Comparison of ENCODE assay signal across 28 mouse cellular contexts in genomic region chr3:135904881-135905280, GRCm38 (mm10).
DNase-seq lines count a peak whose midpoint lies in the region; ATAC-seq lines count a peak whose summit lies in the region.
"Had no signal": no experiment of that assay in that cellular context is flagged by ENCODE, and none has a peak within 500 bp of the region (broad histone marks: within the 10 kb centered on the region; RNA-seq: fewer than 3 reads in every experiment).

No protein-coding gene starts in this region.

- H3K4me1 ChIP-seq in kidney, embryonic 15.5 days: no peaks in the 10 kb centered on the region
- no peaks in the 10 kb centered on the region for H3K4me1 ChIP-seq in embryonic facial prominence, embryonic 11.5 days (ENCODE audit: control insufficient read depth, insufficient read depth, low read length)
- H3K4me1 ChIP-seq in limb, embryonic 10.5 days: peaks cover 4% of the 10 kb centered on the region
- H3K4me1 ChIP-seq: liver, embryonic 15.5 days; lung, embryonic 15.5 days had no signal

- WGBS in kidney, embryonic 15.5 days: 45% methylated on average over 6 of the region's 6 CpGs
- 50% methylated on average over 6 of the region's 6 CpGs for WGBS in embryonic facial prominence, embryonic 11.5 days
- 69% methylated on average over 6 of the region's 6 CpGs for WGBS in limb, embryonic 10.5 days

- H3K4me3 ChIP-seq in kidney, embryonic 15.5 days (replicated peaks): no peak overlapping the region
- no peak overlapping the region for H3K4me3 ChIP-seq in embryonic facial prominence, embryonic 11.5 days (ENCODE audit: low read depth, low read length)
- no peak overlapping the region for H3K4me3 ChIP-seq in limb, embryonic 10.5 days
- H3K4me3 ChIP-seq: erythroblast, embryonic 14.5 days; heart, embryonic 13.5 days; liver, embryonic 15.5 days; lung, embryonic 15.5 days had no signal

- 0 out of 2 replicates have a peak, but pooled peaks have one; percentile 22 for ATAC-seq in kidney, embryonic 15.5 days (replicated peaks; ENCODE audit: low FRiP score)
- 0 out of 2 replicates have a peak, but pooled peaks have one; percentile 44 for ATAC-seq in embryonic facial prominence, embryonic 11.5 days (replicated peaks; ENCODE audit: insufficient number of reproducible peaks, low FRiP score, low TSS enrichment, low read depth)
- ATAC-seq: forebrain, embryonic 16.5 days; midbrain, embryonic 16.5 days; Patski had no signal

- no peak for DNase-seq in kidney, postnatal 14 days
- DNase-seq in embryonic facial prominence, embryonic 11.5 days (ENCODE audit: low spot score): peak; percentile 67
- DNase-seq in limb, embryonic 10.5 days (ENCODE audit: low spot score): no peak
- DNase-seq in yolk sac, embryonic 10.5 days (ENCODE audit: low spot score): peak; percentile 7
- DNase-seq in adrenal gland, postnatal 4 days (ENCODE audit: low spot score in 2 of 2): no peak
- no peak for DNase-seq in left cerebral cortex, adult 18-20 months (ENCODE audit: low spot score in 2 of 2)
- DNase-seq: adrenal gland, postnatal 10 days; cerebellum, adult 18-20 months; cerebellum, postnatal 10 days; heart, postnatal 10 days; kidney, adult 9 months; layer of hippocampus, postnatal 36 days; lung, postnatal 36 days; right cerebral cortex, adult 18-20 months; right cerebral cortex, postnatal 4 days; thymus, adult 18-20 months; thymus, postnatal 25 days had no signal

- no peaks in the 10 kb centered on the region for H3K27me3 ChIP-seq in kidney, embryonic 15.5 days
- H3K27me3 ChIP-seq in embryonic facial prominence, embryonic 11.5 days (ENCODE audit: control insufficient read depth, insufficient read depth, low read length): no peaks in the 10 kb centered on the region
- H3K27me3 ChIP-seq in limb, embryonic 10.5 days (ENCODE audit: low read depth, poor library complexity, severe bottlenecking): no peaks in the 10 kb centered on the region
- H3K27me3 ChIP-seq: heart, embryonic 13.5 days; liver, embryonic 15.5 days; lung, embryonic 15.5 days had no signal

- H3K9ac ChIP-seq in kidney, embryonic 15.5 days: no peak overlapping the region
- no peak overlapping the region for H3K9ac ChIP-seq in embryonic facial prominence, embryonic 11.5 days (replicated peaks; ENCODE audit: low read length)
- H3K9ac ChIP-seq: heart, embryonic 13.5 days; hindbrain, embryonic 14.5 days; liver, embryonic 15.5 days; lung, embryonic 15.5 days had no signal

- H3K36me3 ChIP-seq in kidney, embryonic 15.5 days: no peaks in the 10 kb centered on the region
- H3K36me3 ChIP-seq in embryonic facial prominence, embryonic 11.5 days (replicated peaks; ENCODE audit: control insufficient read depth, insufficient read depth, low read depth, low read length): no peaks in the 10 kb centered on the region
- no peaks in the 10 kb centered on the region for H3K36me3 ChIP-seq in limb, embryonic 10.5 days
- H3K36me3 ChIP-seq: heart, embryonic 13.5 days; liver, embryonic 15.5 days; lung, embryonic 15.5 days had no signal

- H3K27ac ChIP-seq in kidney, embryonic 15.5 days: no peak overlapping the region
- no peak overlapping the region for H3K27ac ChIP-seq in embryonic facial prominence, embryonic 11.5 days (replicated peaks; ENCODE audit: low read depth, low read length)
- H3K27ac ChIP-seq in limb, embryonic 10.5 days: peak overlapping the region; percentile 56; the same call in 1 of the 2 replicates
- H3K27ac ChIP-seq: heart, embryonic 13.5 days; hindbrain, embryonic 14.5 days; liver, embryonic 15.5 days; lung, embryonic 15.5 days; stomach, postnatal 0 days had no signal

- H3K4me2 ChIP-seq in kidney, embryonic 15.5 days: no peak overlapping the region
- no peak overlapping the region for H3K4me2 ChIP-seq in embryonic facial prominence, embryonic 11.5 days (ENCODE audit: low read depth, low read length)
- H3K4me2 ChIP-seq: heart, embryonic 13.5 days; hindbrain, embryonic 14.5 days; liver, embryonic 15.5 days; lung, embryonic 15.5 days; midbrain, embryonic 11.5 days had no signal

- H3K9me3 ChIP-seq in kidney, embryonic 15.5 days (replicated peaks): no peaks in the 10 kb centered on the region
- no peaks in the 10 kb centered on the region for H3K9me3 ChIP-seq in embryonic facial prominence, embryonic 11.5 days (replicated peaks; ENCODE audit: control insufficient read depth, low read length)
- no peaks in the 10 kb centered on the region for H3K9me3 ChIP-seq in limb, embryonic 10.5 days (replicated peaks)
- H3K9me3 ChIP-seq: heart, embryonic 13.5 days; liver, embryonic 15.5 days; lung, embryonic 15.5 days had no signal

Comparison
In these comparisons a context has a peak if more than half of its experiments do, and no peak if none do; other contexts are left out.
1. DNase-seq: peak in embryonic facial prominence, embryonic 11.5 days (single experiment) and yolk sac, embryonic 10.5 days (single experiment); none in kidney, postnatal 14 days (single experiment), limb, embryonic 10.5 days (single experiment), adrenal gland, postnatal 4 days (0 of 2) and left cerebral cortex, adult 18-20 months (0 of 2).